Mouse (Mus musculus) G1E (cell line): ENCODE results near the gene Mrpl38. TPM values are rescaled to one million over a fixed set of nuclear protein-coding genes. Genes with fewer than 3 reads are reported as not detected.

Source experiments
- ATAC-seq: 2 replicates; pipeline ENCODE4 v1.8.0; 2016; ENCODE audit warnings: mild to moderate bottlenecking; ENCODE audit not compliant: insufficient number of reproducible peaks, poor library complexity, low FRiP score, severe bottlenecking; ENCODE audit errors: extremely low read depth
- DNase-seq: peaks from one replicate; pipeline ENCODE4 v3.0.0; 2012; ENCODE audit warnings: low spot score
- H3K27me3 ChIP-seq: 2 replicates; pipeline ENCODE4 v1.6.1; 2012; ENCODE audit warnings: mild to moderate bottlenecking, low read length, inconsistent platforms; ENCODE audit not compliant: insufficient read depth
- H3K36me3 ChIP-seq: replicated peaks from 2 replicates; pipeline ENCODE3; 2012; ENCODE audit warnings: mild to moderate bottlenecking, inconsistent platforms
- H3K4me1 ChIP-seq: 2 replicates; pipeline ENCODE4 v1.6.1; 2012; ENCODE audit warnings: low read depth, low read length, inconsistent platforms, mixed read lengths; ENCODE audit not compliant: insufficient read depth
- H3K4me3 ChIP-seq: 2 replicates; pipeline ENCODE4 v1.5.1; 2012; ENCODE audit warnings: low read depth, mild to moderate bottlenecking, inconsistent platforms, low read length, moderate library complexity, mixed read lengths
- H3K9me3 ChIP-seq: replicated peaks from 2 replicates; pipeline ENCODE4 v1.6.1; 2012; ENCODE audit warnings: inconsistent platforms
- CTCF ChIP-seq: IDR thresholded peaks from 2 replicates; pipeline ENCODE4 v1.5.1; 2012; ENCODE audit warnings: low read depth, low read length, inconsistent platforms, mixed read lengths
- GATA1 ChIP-seq: IDR thresholded peaks from 2 replicates; pipeline ENCODE4 v1.6.1; 2012; ENCODE audit warnings: borderline replicate concordance, low read length, inconsistent platforms, mixed read lengths
- GATA2 ChIP-seq: IDR thresholded peaks from 2 replicates; pipeline ENCODE4 v1.6.1; 2012; ENCODE audit warnings: low read depth, low read length, inconsistent platforms, borderline replicate concordance
- POLR2AphosphoS5 ChIP-seq: IDR thresholded peaks from 2 replicates; pipeline ENCODE4 v1.6.1; 2012; ENCODE audit warnings: low read depth, low read length, inconsistent platforms; ENCODE audit not compliant: insufficient replicate concordance
- TAL1 ChIP-seq: conservative IDR thresholded peaks from 2 replicates; pipeline ENCODE4 v1.6.1; 2012; ENCODE audit warnings: low read depth, low read length, inconsistent platforms, mixed read lengths
- polyA plus RNA-seq: library from polyadenylated mRNA; stranded (reverse); fragments of >175 nt; gene quantifications from 2 replicates; pipeline ENCODE4 v1.2.3, GENCODE M21; 2012
- total RNA-seq, 2 experiments: library from RNA; stranded (forward) in 1 of 2; stranded (reverse) in 1 of 2; fragments of 200-1000 nt in 1 of 2; fragments of >200 nt in 1 of 2; fragmentation: Nextera tagmentation in 1 of 2; gene quantifications; 2 replicates each; pipeline ENCODE4 v1.2.3; 2014 to 2017

The Mrpl38 gene
- total and polyA plus RNA-seq, 3 experiments: 38.3 to 144 (median 99.3) TPM

DNA sequence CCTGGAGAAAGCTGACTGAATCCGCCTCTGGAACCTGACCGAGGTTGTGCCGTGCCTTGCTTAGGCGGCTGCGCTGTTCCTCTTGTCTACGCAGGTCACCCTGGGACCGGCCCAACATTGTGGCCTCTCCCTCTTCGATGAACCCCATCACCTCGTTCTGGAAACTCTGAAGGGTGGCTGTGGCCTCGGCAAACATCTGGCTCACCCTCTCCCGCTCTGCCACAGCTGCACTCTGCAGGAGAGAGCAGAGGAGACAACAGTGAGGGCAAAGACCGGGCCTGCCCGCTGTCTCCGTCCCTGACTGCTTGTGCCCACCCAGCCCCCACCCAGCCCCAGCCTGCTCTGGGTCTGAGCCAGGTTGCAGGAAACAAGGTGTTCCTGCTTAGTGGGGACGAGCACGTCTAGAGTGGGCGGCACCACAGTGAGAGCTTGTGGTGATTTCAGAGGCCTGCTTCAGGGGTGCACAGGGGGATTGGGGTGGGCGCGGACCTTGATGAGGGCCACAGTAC, 30.8 kb downstream of the Mrpl38 start:
- H3K9me3 ChIP-seq: peaks cover 29% of the 10 kb centered on the region
- TF ChIP-seq GATA1 (no peak), CTCF (no peak), GATA2 (no peak), POLR2AphosphoS5 (no peak), TAL1 (no peak)
- H3K4me1 ChIP-seq: peaks cover 47% of the 10 kb centered on the region
- no peak for DNase-seq
- no peaks in the 10 kb centered on the region for H3K36me3 ChIP-seq
- H3K27me3 ChIP-seq: peaks cover 47% of the 10 kb centered on the region
- no peak overlapping the region for H3K4me3 ChIP-seq
- no peak for ATAC-seq

- Histone ChIP-seq H3K9me3 (peaks cover 29% of the 10 kb centered on the region), H3K36me3 (no peaks in the 10 kb centered on the region), H3K4me1 (peaks cover 53% of the 10 kb centered on the region), H3K27me3 (peaks cover 44% of the 10 kb centered on the region), H3K4me3 (no peak overlapping the region)
- DNase-seq (no peak), ATAC-seq (no peak)
- TF ChIP-seq GATA2 (no peak), POLR2AphosphoS5 (no peak), TAL1 (no peak), GATA1 (no peak), CTCF (no peak)
Observed at GRCm38 (mm10) chr11:116106963-116107776, 31.5 kb downstream of the Mrpl38 start.

- TF ChIP-seq POLR2AphosphoS5 (no peak), GATA1 (no peak), CTCF (no peak), GATA2 (no peak), TAL1 (no peak)
- Histone ChIP-seq H3K9me3 (peaks cover 27% of the 10 kb centered on the region), H3K4me1 (peaks cover 61% of the 10 kb centered on the region), H3K4me3 (peak overlapping the region; percentile 62; the same call in 1 of the 2 replicates), H3K27me3 (peaks cover 35% of the 10 kb centered on the region), H3K36me3 (no peaks in the 10 kb centered on the region)
- ATAC-seq (peak; percentile 38; the same call in 1 of the 2 replicates), DNase-seq (no peak)
Observed at GRCm38 (mm10) chr11:116106154-116106962, 32.3 kb downstream of the Mrpl38 start.

DNA sequence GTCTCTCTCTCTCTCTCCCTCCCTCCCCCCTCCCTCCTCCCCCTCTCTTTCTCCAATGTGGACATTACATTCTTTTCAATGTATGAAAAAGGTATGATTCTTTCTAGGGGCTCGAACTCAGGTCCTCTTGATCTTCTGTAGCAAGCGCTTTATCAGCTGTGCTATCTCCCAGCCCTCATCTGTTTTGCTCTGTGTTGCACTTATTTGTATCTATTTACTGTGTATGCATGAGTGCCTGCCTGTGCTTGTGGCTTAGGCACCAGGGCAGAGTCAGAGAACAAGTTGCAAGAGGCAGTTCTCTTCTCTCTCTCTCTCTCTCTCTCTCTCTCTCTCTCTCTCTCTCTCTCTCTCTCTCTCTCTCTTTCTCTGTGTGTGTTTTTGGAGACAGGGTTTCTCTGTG, 33.6 kb downstream of the Mrpl38 start:
- peaks cover 74% of the 10 kb centered on the region for H3K4me1 ChIP-seq

GRCm38 (mm10) chr11:116104006-116104646, 34.5 kb downstream of the Mrpl38 start:
- H3K36me3 ChIP-seq: no peaks in the 10 kb centered on the region
- H3K9me3 ChIP-seq: peaks cover 13% of the 10 kb centered on the region
- peaks cover 23% of the 10 kb centered on the region for H3K27me3 ChIP-seq
- TF ChIP-seq GATA2 (no peak), TAL1 (no peak), CTCF (no peak), GATA1 (no peak), POLR2AphosphoS5 (no peak)
- H3K4me3 ChIP-seq: peak overlapping the region; percentile 43; the same call in 1 of the 2 replicates
- DNase-seq (no peak), ATAC-seq (no peak)
- H3K4me1 ChIP-seq: peaks cover 83% of the 10 kb centered on the region

More for the DNA sequence above, 33.6 kb downstream of the Mrpl38 start:
- H3K36me3 ChIP-seq: no peaks in the 10 kb centered on the region
- H3K27me3 ChIP-seq: peaks cover 32% of the 10 kb centered on the region
- ATAC-seq (no peak), DNase-seq (no peak)
- H3K4me3 ChIP-seq: no peak overlapping the region
- TF ChIP-seq GATA1 (no peak), TAL1 (no peak), POLR2AphosphoS5 (no peak), GATA2 (no peak)
- peaks cover 23% of the 10 kb centered on the region for H3K9me3 ChIP-seq
